Mouse (Mus musculus) stomach, embryonic 15.5 days (tissue): ENCODE measurements around the gene Gas2l1. TPM values are rescaled to one million over a fixed set of nuclear protein-coding genes. Genes with fewer than 3 reads are reported as not detected.

Experiments
- ATAC-seq: fragments of 200-750 bp; cut with Nextera tagmentation; 2 replicates; pipeline ENCODE4 v1.8.0; 2017; ENCODE audit warnings: low read depth, moderate number of reproducible peaks, moderate TSS enrichment; ENCODE audit not compliant: insufficient read depth, low FRiP score
- H3K27ac ChIP-seq: fragments of 300-500 bp; sonication (generic); 2 replicates; pipeline ENCODE4 v1.5.1; 2015; ENCODE audit warnings: mild to moderate bottlenecking, inconsistent platforms
- H3K27me3 ChIP-seq: fragments of 300-500 bp; sonication (generic); replicated peaks from 2 replicates; pipeline ENCODE4 v1.6.1; 2015; ENCODE audit warnings: inconsistent platforms
- H3K36me3 ChIP-seq: fragments of 300-500 bp; sonication (generic); 2 replicates; pipeline ENCODE4 v1.6.1; 2015; ENCODE audit warnings: inconsistent platforms
- H3K4me1 ChIP-seq: fragments of 300-500 bp; sonication (generic); 2 replicates; pipeline ENCODE4 v1.6.1; 2015; ENCODE audit warnings: inconsistent platforms
- H3K4me2 ChIP-seq: fragments of 300-500 bp; sonication (generic); 2 replicates; pipeline ENCODE4 v1.6.1; 2015; ENCODE audit warnings: mild to moderate bottlenecking, inconsistent platforms
- H3K4me3 ChIP-seq: fragments of 300-500 bp; sonication (generic); replicated peaks from 2 replicates; pipeline ENCODE4 v1.5.1; 2015; ENCODE audit warnings: inconsistent platforms
- H3K9ac ChIP-seq: fragments of 300-500 bp; sonication (generic); 2 replicates; pipeline ENCODE4 v1.6.1; 2015; ENCODE audit warnings: inconsistent platforms
- H3K9me3 ChIP-seq: fragments of 300-500 bp; sonication (generic); 2 replicates; pipeline ENCODE4 v1.6.1; 2016; ENCODE audit warnings: inconsistent platforms
- WGBS: fragments of 180-500 bp; shearing (Covaris S2); methylation state at CpG from one replicate; pipeline ENCODE4 v1.1.7; 2015; 5-methylcytosine and 5-hydroxymethylcytosine counted together
- polyA plus RNA-seq: library from polyadenylated mRNA; unstranded; fragments of >200 nt; fragmentation: Nextera tagmentation; extraction: Ambion mirVana; gene quantifications from 2 replicates; pipeline ENCODE4 v1.2.1, GENCODE M21; 2015

Gas2l1 gene
- 26.3 and 28.9 TPM in 2 replicates for polyA plus RNA-seq

- peaks cover 42% of the 10 kb centered on the region for H3K4me1 ChIP-seq
- H3K9ac ChIP-seq = peak within 1 kb of the TSS; percentile 77
- WGBS = under 1% methylated on average over 50 of the region's 50 CpGs
- H3K9me3 ChIP-seq = no peaks in the 10 kb centered on the region
- peak; percentile 74 for ATAC-seq
- peaks cover 20% of the 10 kb centered on the region for H3K27me3 ChIP-seq
- peak within 1 kb of the TSS; percentile 63; the same call in 1 of the 2 replicates for H3K27ac ChIP-seq
- H3K4me2 ChIP-seq = peak within 1 kb of the TSS; percentile 98
- peaks cover 19% of the 10 kb centered on the region for H3K36me3 ChIP-seq
- peak within 1 kb of the TSS; percentile 87 for H3K4me3 ChIP-seq
Observed at GRCm38 (mm10) chr11:5065056-5065821, at the start of gene Gas2l1. TSS of gene Gas2l1 (minus strand) at chr11:5065327.

GRCm38 (mm10) chr11:5113645-5114044 lies 48.5 kb upstream of the Gas2l1 start:
- no peaks in the 10 kb centered on the region for H3K9me3 ChIP-seq
- no peaks in the 10 kb centered on the region; the same call in 1 of the 2 replicates for H3K4me1 ChIP-seq
- no peaks in the 10 kb centered on the region for H3K36me3 ChIP-seq
- no peak overlapping the region for H3K27ac ChIP-seq
- WGBS = 82% methylated on average over 7 of the region's 7 CpGs
- no peak overlapping the region for H3K4me3 ChIP-seq
- no peak for ATAC-seq
- no peak overlapping the region for H3K9ac ChIP-seq
- no peaks in the 10 kb centered on the region for H3K27me3 ChIP-seq
- H3K4me2 ChIP-seq = no peak overlapping the region

- no peak overlapping the region for H3K4me3 ChIP-seq
- no peak overlapping the region for H3K9ac ChIP-seq
- WGBS = 65% methylated on average over 8 of the region's 8 CpGs
- no peaks in the 10 kb centered on the region for H3K4me1 ChIP-seq
- no peaks in the 10 kb centered on the region for H3K27me3 ChIP-seq
- H3K27ac ChIP-seq = no peak overlapping the region
- peaks cover 5% of the 10 kb centered on the region; the same call in 1 of the 2 replicates for H3K36me3 ChIP-seq
- H3K9me3 ChIP-seq = no peaks in the 10 kb centered on the region
- ATAC-seq = no peak
- no peak overlapping the region for H3K4me2 ChIP-seq
Observed at GRCm38 (mm10) chr11:5109441-5109840, 44.3 kb upstream of the Gas2l1 start.

- H3K4me1 ChIP-seq = peaks cover 14% of the 10 kb centered on the region
- no peak for ATAC-seq
- H3K27me3 ChIP-seq = no peaks in the 10 kb centered on the region
- no peak overlapping the region for H3K9ac ChIP-seq
- peaks cover 8% of the 10 kb centered on the region; the same call in 1 of the 2 replicates for H3K36me3 ChIP-seq
- no peak overlapping the region for H3K27ac ChIP-seq
- H3K4me2 ChIP-seq = no peak overlapping the region
- no peaks in the 10 kb centered on the region for H3K9me3 ChIP-seq
- no peak overlapping the region for H3K4me3 ChIP-seq
- WGBS = 99% methylated on average over 4 of the region's 4 CpGs
Observed at GRCm38 (mm10) chr11:5103986-5104509, 38.9 kb upstream of the Gas2l1 start.

- Histone ChIP-seq H3K36me3 (peaks cover 8% of the 10 kb centered on the region; the same call in 1 of the 2 replicates), H3K4me2 (no peak overlapping the region), H3K4me3 (no peak overlapping the region), H3K9ac (no peak overlapping the region), H3K27me3 (no peaks in the 10 kb centered on the region), H3K27ac (no peak overlapping the region), H3K4me1 (peaks cover 15% of the 10 kb centered on the region), H3K9me3 (no peaks in the 10 kb centered on the region)
- WGBS = 85% methylated on average over 7 of the region's 7 CpGs
- ATAC-seq = no peak
Observed at GRCm38 (mm10) chr11:5102384-5102783, 37.3 kb upstream of the Gas2l1 start.

GRCm38 (mm10) chr11:5101641-5102040 lies 36.5 kb upstream of the Gas2l1 start:
- no peaks in the 10 kb centered on the region for H3K27me3 ChIP-seq
- peaks cover 20% of the 10 kb centered on the region for H3K4me1 ChIP-seq
- peaks cover 8% of the 10 kb centered on the region; the same call in 1 of the 2 replicates for H3K36me3 ChIP-seq
- no peak for ATAC-seq
- H3K4me2 ChIP-seq = no peak overlapping the region
- H3K9me3 ChIP-seq = no peaks in the 10 kb centered on the region
- H3K4me3 ChIP-seq = no peak overlapping the region
- no peak overlapping the region for H3K9ac ChIP-seq
- WGBS = 79% methylated on average over 6 of the region's 6 CpGs
- H3K27ac ChIP-seq = no peak overlapping the region

- Histone ChIP-seq H3K9me3 (no peaks in the 10 kb centered on the region), H3K4me3 (peak overlapping the region; percentile 83; the same call in 1 of the 2 replicates), H3K27me3 (no peaks in the 10 kb centered on the region), H3K4me1 (peaks cover 20% of the 10 kb centered on the region), H3K36me3 (peaks cover 8% of the 10 kb centered on the region; the same call in 1 of the 2 replicates), H3K27ac (no peak overlapping the region), H3K4me2 (peak overlapping the region; percentile 76), H3K9ac (no peak overlapping the region)
- no peak for ATAC-seq
- 41% methylated on average over 5 of the region's 5 CpGs for WGBS
Observed at GRCm38 (mm10) chr11:5100801-5101200, 35.7 kb upstream of the Gas2l1 start.

GRCm38 (mm10) chr11:5100283-5100682 lies 35.2 kb upstream of the Gas2l1 start:
- Histone ChIP-seq H3K27me3 (no peaks in the 10 kb centered on the region), H3K27ac (peak overlapping the region; percentile 91), H3K4me2 (peak overlapping the region; percentile 76), H3K9me3 (no peaks in the 10 kb centered on the region), H3K4me3 (peak overlapping the region; percentile 83), H3K9ac (peak overlapping the region; percentile 97), H3K36me3 (peaks cover 3% of the 10 kb centered on the region; the same call in 1 of the 2 replicates), H3K4me1 (peaks cover 20% of the 10 kb centered on the region)
- 1% methylated on average over 7 of the region's 7 CpGs for WGBS
- ATAC-seq = no peak

GRCm38 (mm10) chr11:5099576-5100183 lies 34.6 kb upstream of the Gas2l1 start:
- peak; percentile 72; the same call in 1 of the 2 replicates for ATAC-seq
- Histone ChIP-seq H3K9me3 (no peaks in the 10 kb centered on the region), H3K4me3 (peak overlapping the region; percentile 83), H3K4me1 (peaks cover 20% of the 10 kb centered on the region), H3K9ac (peak overlapping the region; percentile 97), H3K27ac (peak overlapping the region; percentile 91), H3K4me2 (peak overlapping the region; percentile 76), H3K36me3 (peaks cover 3% of the 10 kb centered on the region; the same call in 1 of the 2 replicates), H3K27me3 (no peaks in the 10 kb centered on the region)
- WGBS = under 1% methylated on average over 31 of the region's 31 CpGs

GRCm38 (mm10) chr11:5098736-5099542 lies 33.8 kb upstream of the Gas2l1 start, which contains the start of the genes Rhbdd3 and Ewsr1:
TSS of gene Rhbdd3 (plus strand) at chr11:5098926.
TSS of gene Ewsr1 (minus strand) at chr11:5099266.
- peak within 1 kb of the TSS; percentile 78 for H3K4me2 ChIP-seq
- ATAC-seq = peak; percentile 92
- H3K4me3 ChIP-seq = peak within 1 kb of the TSS; percentile 83
- no peaks in the 10 kb centered on the region for H3K27me3 ChIP-seq
- H3K9ac ChIP-seq = peak within 1 kb of the TSS; percentile 97
- H3K4me1 ChIP-seq = peaks cover 23% of the 10 kb centered on the region
- H3K9me3 ChIP-seq = no peaks in the 10 kb centered on the region
- H3K36me3 ChIP-seq = no peaks in the 10 kb centered on the region
- under 1% methylated on average over 86 of the region's 92 CpGs for WGBS
- H3K27ac ChIP-seq = peak within 1 kb of the TSS; percentile 91

GRCm38 (mm10) chr11:5098035-5098735 lies 33.1 kb upstream of the Gas2l1 start:
- ATAC-seq = peak; percentile 9
- Histone ChIP-seq H3K4me2 (peak overlapping the region; percentile 78), H3K36me3 (no peaks in the 10 kb centered on the region), H3K9ac (peak overlapping the region; percentile 97), H3K27ac (peak overlapping the region; percentile 91), H3K4me3 (peak overlapping the region; percentile 83), H3K4me1 (peaks cover 23% of the 10 kb centered on the region), H3K9me3 (no peaks in the 10 kb centered on the region), H3K27me3 (no peaks in the 10 kb centered on the region)
- under 1% methylated on average over 44 of the region's 44 CpGs for WGBS
